Mouse (Mus musculus): ENCODE data around the gene Mpped2.

DNA sequence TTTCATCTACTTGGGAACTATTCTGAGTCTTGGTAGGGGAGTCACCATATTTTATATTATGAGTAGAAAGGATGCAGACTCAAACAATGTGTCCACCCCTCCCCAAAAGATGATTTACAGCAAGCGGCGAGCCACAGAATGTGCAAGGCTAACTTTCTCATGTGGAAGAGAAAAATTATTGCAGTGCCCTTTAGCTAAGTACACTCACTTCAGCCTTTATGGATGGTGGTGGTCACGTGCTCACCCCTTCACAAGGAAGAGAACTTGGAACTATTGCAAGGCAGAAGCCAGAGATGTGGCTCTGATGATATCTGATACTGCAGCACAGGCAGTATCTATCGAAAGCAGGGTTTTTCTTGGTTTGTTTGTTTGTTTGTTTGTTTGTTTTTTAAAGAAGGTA is 38.4 kb downstream of the Mpped2 start:
- TF ChIP-seq ZC3H11A (IDR thresholded peaks at IDR 0.05; ENCODE audit: borderline replicate concordance, low read depth, low read length): no peak
- no peak for TF ChIP-seq HCFC1 (IDR thresholded peaks at IDR 0.05; ENCODE audit: borderline replicate concordance, insufficient read depth, low read length)
- TF ChIP-seq MAFK (IDR thresholded peaks at IDR 0.05; ENCODE audit: insufficient read depth, low read depth, low read length): no peak
- no peak for TF ChIP-seq CHD2 (IDR thresholded peaks at IDR 0.05; ENCODE audit: low read depth, low read length)
- no peak for TF ChIP-seq ZNF384 (IDR thresholded peaks at IDR 0.05; ENCODE audit: low read depth, low read length)

Data from ES-E14 (cell line).